Mouse (Mus musculus): Measurements from ENCODE around the gene Bcl2l2. TPM values are rescaled to one million over a fixed set of nuclear protein-coding genes. Genes with fewer than 3 reads are reported as not detected.

Gene Bcl2l2
- polyA plus RNA-seq, 1 experiment from 2014 or later: 3.4 TPM

Other genes with a start within 250 kb of the Bcl2l2 start
- gene Gm17606, start 242.4 kb upstream of the Bcl2l2 start, polyA plus RNA-seq (2015; fragmentation: Nextera tagmentation; extraction: Ambion mirVana): not detected in 2 replicates
- gene Cdh24, start 242.0 kb upstream of the Bcl2l2 start, polyA plus RNA-seq (2015; fragmentation: Nextera tagmentation; extraction: Ambion mirVana): 2.1 and 2.8 TPM in 2 replicates
- gene 1700123O20Rik, start 197.2 kb upstream of the Bcl2l2 start, polyA plus RNA-seq (2015; fragmentation: Nextera tagmentation; extraction: Ambion mirVana): 73.4 and 78.9 TPM in 2 replicates
- 106 and 116 TPM in 2 replicates for gene Acin1, start 196.4 kb upstream of the Bcl2l2 start, polyA plus RNA-seq (2015; fragmentation: Nextera tagmentation; extraction: Ambion mirVana)
- gene Gm29776, start 184.5 kb upstream of the Bcl2l2 start, polyA plus RNA-seq (2015; fragmentation: Nextera tagmentation; extraction: Ambion mirVana): 0.11 and 0.19 TPM in 2 replicates
- 0.28 TPM in 1 of 2 replicates, not detected in the other for gene Cebpe, start 171.2 kb upstream of the Bcl2l2 start, polyA plus RNA-seq (2015; fragmentation: Nextera tagmentation; extraction: Ambion mirVana)
- 1.9 and 2.0 TPM in 2 replicates for gene Slc7a8, start 101.4 kb upstream of the Bcl2l2 start, polyA plus RNA-seq (2015; fragmentation: Nextera tagmentation; extraction: Ambion mirVana)
- gene Rnf212b, start 69.2 kb upstream of the Bcl2l2 start, polyA plus RNA-seq (2015; fragmentation: Nextera tagmentation; extraction: Ambion mirVana): not detected in 2 replicates
- gene Homez, start 12.4 kb upstream of the Bcl2l2 start, polyA plus RNA-seq (2015; fragmentation: Nextera tagmentation; extraction: Ambion mirVana): 10.2 and 13.2 TPM in 2 replicates
- gene Ppp1r3e, start 5.8 kb upstream of the Bcl2l2 start, polyA plus RNA-seq (2015; fragmentation: Nextera tagmentation; extraction: Ambion mirVana): 1.5 and 1.6 TPM in 2 replicates
- not detected in 2 replicates for gene Gm20521, start 64 bp downstream of the Bcl2l2 start, polyA plus RNA-seq (2015; fragmentation: Nextera tagmentation; extraction: Ambion mirVana)
- gene Pabpn1, start 9.1 kb downstream of the Bcl2l2 start, polyA plus RNA-seq (2015; fragmentation: Nextera tagmentation; extraction: Ambion mirVana): 89.1 and 92.8 TPM in 2 replicates
- gene Slc22a17, start 29.8 kb downstream of the Bcl2l2 start, polyA plus RNA-seq (2015; fragmentation: Nextera tagmentation; extraction: Ambion mirVana): 27.2 and 28.3 TPM in 2 replicates
- 24.6 and 26.0 TPM in 2 replicates for gene Efs, start 42.7 kb downstream of the Bcl2l2 start, polyA plus RNA-seq (2015; fragmentation: Nextera tagmentation; extraction: Ambion mirVana)
- gene Il25, start 49.3 kb downstream of the Bcl2l2 start, polyA plus RNA-seq (2015; fragmentation: Nextera tagmentation; extraction: Ambion mirVana): not detected in 2 replicates
- 1.2 and 1.7 TPM in 2 replicates for gene Cmtm5, start 52.9 kb downstream of the Bcl2l2 start, polyA plus RNA-seq (2015; fragmentation: Nextera tagmentation; extraction: Ambion mirVana)
- 111 and 179 TPM in 2 replicates for gene Myh6, start 83.5 kb downstream of the Bcl2l2 start, polyA plus RNA-seq (2015; fragmentation: Nextera tagmentation; extraction: Ambion mirVana)
- not detected in 2 replicates for gene Gm17428, start 93.6 kb downstream of the Bcl2l2 start, polyA plus RNA-seq (2015; fragmentation: Nextera tagmentation; extraction: Ambion mirVana)
- gene Myh7, start 111.2 kb downstream of the Bcl2l2 start, polyA plus RNA-seq (2015; fragmentation: Nextera tagmentation; extraction: Ambion mirVana): 37.3 and 42.7 TPM in 2 replicates
- gene Ngdn, start 132.1 kb downstream of the Bcl2l2 start, polyA plus RNA-seq (2015; fragmentation: Nextera tagmentation; extraction: Ambion mirVana): 75.9 and 76.9 TPM in 2 replicates
- gene Zfhx2, start 208.9 kb downstream of the Bcl2l2 start, polyA plus RNA-seq (2015; fragmentation: Nextera tagmentation; extraction: Ambion mirVana): 3.8 and 4.3 TPM in 2 replicates
- gene Thtpa, start 211.4 kb downstream of the Bcl2l2 start, polyA plus RNA-seq (2015; fragmentation: Nextera tagmentation; extraction: Ambion mirVana): 21.0 and 21.1 TPM in 2 replicates
- 19.7 and 23.2 TPM in 2 replicates for gene Ap1g2, start 223.2 kb downstream of the Bcl2l2 start, polyA plus RNA-seq (2015; fragmentation: Nextera tagmentation; extraction: Ambion mirVana)
- 0.18 and 0.40 TPM in 2 replicates for gene Jph4, start 233.6 kb downstream of the Bcl2l2 start, polyA plus RNA-seq (2015; fragmentation: Nextera tagmentation; extraction: Ambion mirVana)